Mouse (Mus musculus) kidney, adult 2 months (tissue): ENCODE measurements around the gene Cercam.

Experiments
- CTCF ChIP-seq: fragments of 200-500 bp; conservative IDR thresholded peaks from 2 replicates; pipeline ENCODE4 v1.5.1; 2011; ENCODE audit warnings: low read depth, mild to moderate bottlenecking, control low read depth, low read length, moderate library complexity, mixed read lengths; ENCODE audit not compliant: insufficient read depth, insufficient read length
- POLR2A ChIP-seq: fragments of 200-500 bp; IDR thresholded peaks from one replicate; pipeline ENCODE4 v1.6.1; 2011; ENCODE audit warnings: low read depth, low read length, control low read depth

GRCm38 (mm10) chr2:29930506-29930905 lies 61.5 kb downstream of the Cercam start:
- TF ChIP-seq POLR2A (no peak), CTCF (no peak)
